Mouse (Mus musculus) liver, embryonic 14.5 days (tissue): ENCODE measurements around the gene Rad21l. TPM values are rescaled to one million over a fixed set of nuclear protein-coding genes. Genes with fewer than 3 reads are reported as not detected.
A peak's percentile ranks its signal among the peaks of the same experiment; 100 is the strongest.

Experiments
- ATAC-seq: fragments of 200-750 bp; cut with Nextera tagmentation; 2 replicates; pipeline ENCODE4 v1.8.0; 2017; ENCODE audit warnings: moderate number of reproducible peaks, mild to moderate bottlenecking, moderate library complexity; ENCODE audit not compliant: insufficient read depth
- DNase-seq, 3 experiments: peaks; one replicate each; pipeline ENCODE4 v3.0.0-alpha.2; 2012 to 2013; ENCODE audit warnings: low read depth in 3 of 3, low spot score in 3 of 3
- H3K27ac ChIP-seq: fragments of 300-500 bp; sonication (generic); 2 replicates; pipeline ENCODE4 v1.5.1; 2014; ENCODE audit warnings: moderate library complexity, mild to moderate bottlenecking, control low read depth, inconsistent platforms
- H3K27me3 ChIP-seq: fragments of 300-500 bp; sonication (generic); 2 replicates; pipeline ENCODE4 v1.6.1; 2014; ENCODE audit warnings: mild to moderate bottlenecking, low read length, moderate library complexity; ENCODE audit not compliant: control insufficient read depth, insufficient read depth
- H3K36me3 ChIP-seq: fragments of 300-500 bp; sonication (generic); replicated peaks from 2 replicates; pipeline ENCODE4 v1.6.1; 2014; ENCODE audit warnings: low read depth; ENCODE audit not compliant: control insufficient read depth, insufficient read depth
- H3K4me1 ChIP-seq, 2 experiments: fragments of 200-500 bp in 1 of 2; fragments of 300-500 bp in 1 of 2; sonication (generic) in 1 of 2; replicated peaks; 2 replicates each; pipeline ENCODE4 v1.6.1; 2012 to 2014; ENCODE audit warnings: antibody characterized with exemption in 1 of 2, inconsistent platforms in 1 of 2, low read length in 1 of 2; ENCODE audit not compliant: control insufficient read depth in 2 of 2, insufficient read depth in 2 of 2
- H3K4me2 ChIP-seq: fragments of 300-500 bp; sonication (generic); 2 replicates; pipeline ENCODE4 v1.6.1; 2014; ENCODE audit warnings: low read depth, mild to moderate bottlenecking, control low read depth, moderate library complexity
- H3K4me3 ChIP-seq, 2 experiments: fragments of 200-500 bp in 1 of 2; fragments of 300-500 bp in 1 of 2; sonication (generic) in 1 of 2; 2 replicates each; pipeline ENCODE4 v1.5.1; 2012 to 2014; ENCODE audit warnings: low read depth in 2 of 2, low read length in 2 of 2, mild to moderate bottlenecking in 2 of 2, control low read depth in 1 of 2, inconsistent platforms in 1 of 2, moderate library complexity in 1 of 2; ENCODE audit not compliant: insufficient read depth in 1 of 2
- H3K9ac ChIP-seq: fragments of 300-500 bp; sonication (generic); replicated peaks from 2 replicates; pipeline ENCODE4 v1.6.1; 2014; ENCODE audit warnings: mild to moderate bottlenecking, control low read depth, moderate library complexity
- H3K9me3 ChIP-seq: fragments of 300-500 bp; sonication (generic); 2 replicates; pipeline ENCODE4 v1.6.1; 2016; ENCODE audit warnings: low read length, mixed read lengths; ENCODE audit not compliant: control insufficient read depth
- CTCF ChIP-seq: IDR thresholded peaks from 2 replicates; pipeline ENCODE4 v1.5.1; 2016; ENCODE audit warnings: antibody characterized with exemption, low read depth, control low read depth
- EP300 ChIP-seq: IDR thresholded peaks from 2 replicates; pipeline ENCODE4 v1.6.1; 2016; ENCODE audit warnings: antibody characterized with exemption, low read depth
- WGBS: fragments of 180-500 bp; shearing (Covaris S2); extraction: QIAGEN DNeasy Blood & Tissue Kit; methylation state at CpG from one replicate; pipeline ENCODE4 v1.1.7; 2014; ENCODE audit not compliant: insufficient replicate concordance; 5-methylcytosine and 5-hydroxymethylcytosine counted together
- polyA plus RNA-seq, 2 experiments: library from polyadenylated mRNA; depleted of rRNA in 1 of 2; stranded (reverse) in 1 of 2; unstranded in 1 of 2; fragments of >200 nt; fragmentation: Nextera tagmentation in 1 of 2; extraction: Ambion mirVana in 1 of 2; gene quantifications; 2 replicates each; pipeline versions ENCODE4 v1.2.1 to v1.2.3; 2012 to 2014

Gene Rad21l
- polyA plus RNA-seq, 2 experiments: not detected

GRCm38 (mm10) chr2:151634903-151635302 lies 33.4 kb downstream of the Rad21l start:
- Histone ChIP-seq H3K36me3 (no peaks in the 10 kb centered on the region), H3K27ac (no peak overlapping the region), H3K9ac (no peak overlapping the region), H3K4me3 (no peak overlapping the region), H3K27me3 (peaks cover 37% of the 10 kb centered on the region), H3K4me2 (no peak overlapping the region), H3K4me1 (no peaks in the 10 kb centered on the region), H3K9me3 (no peaks in the 10 kb centered on the region)
- DNase-seq (no peak), ATAC-seq (no peak)
- TF ChIP-seq CTCF (no peak), EP300 (no peak)
- 28% methylated on average over 2 of the region's 2 CpGs for WGBS

- H3K9ac ChIP-seq: no peak overlapping the region
- H3K27me3 ChIP-seq: peaks cover 37% of the 10 kb centered on the region
- H3K36me3 ChIP-seq: no peaks in the 10 kb centered on the region
- no peaks in the 10 kb centered on the region for H3K4me1 ChIP-seq
- no peak for TF ChIP-seq CTCF
- no peak for TF ChIP-seq EP300
- no peak overlapping the region for H3K4me3 ChIP-seq
- H3K9me3 ChIP-seq: no peaks in the 10 kb centered on the region
- WGBS: 38% methylated on average over 5 of the region's 5 CpGs
- no peak for ATAC-seq
- no peak overlapping the region for H3K27ac ChIP-seq
- no peak for DNase-seq
- H3K4me2 ChIP-seq: no peak overlapping the region
Observed at GRCm38 (mm10) chr2:151632982-151633381, 35.4 kb downstream of the Rad21l start.

- peak; percentile 26; the same call in 1 of the 2 replicates for TF ChIP-seq CTCF
- no peak for TF ChIP-seq EP300
- under 1% methylated on average over 44 of the region's 47 CpGs for WGBS
- Histone ChIP-seq H3K9me3 (no peaks in the 10 kb centered on the region), H3K4me1 (no peaks in the 10 kb centered on the region), H3K9ac (no peak within 1 kb of the TSS), H3K4me3 (peak within 1 kb of the TSS in 1 of 2 experiments; percentile 8; a peak in 2 of 4 replicates), H3K27me3 (peaks cover 37% of the 10 kb centered on the region), H3K27ac (no peak within 1 kb of the TSS), H3K36me3 (no peaks in the 10 kb centered on the region), H3K4me2 (peak within 1 kb of the TSS; percentile 47)
- no peak for DNase-seq
- no peak for ATAC-seq
Observed at GRCm38 (mm10) chr2:151632159-151632814, 36.0 kb downstream of the Rad21l start, which contains the start of gene Snph. TSS of gene Snph (minus strand) at chr2:151632593.

DNA sequence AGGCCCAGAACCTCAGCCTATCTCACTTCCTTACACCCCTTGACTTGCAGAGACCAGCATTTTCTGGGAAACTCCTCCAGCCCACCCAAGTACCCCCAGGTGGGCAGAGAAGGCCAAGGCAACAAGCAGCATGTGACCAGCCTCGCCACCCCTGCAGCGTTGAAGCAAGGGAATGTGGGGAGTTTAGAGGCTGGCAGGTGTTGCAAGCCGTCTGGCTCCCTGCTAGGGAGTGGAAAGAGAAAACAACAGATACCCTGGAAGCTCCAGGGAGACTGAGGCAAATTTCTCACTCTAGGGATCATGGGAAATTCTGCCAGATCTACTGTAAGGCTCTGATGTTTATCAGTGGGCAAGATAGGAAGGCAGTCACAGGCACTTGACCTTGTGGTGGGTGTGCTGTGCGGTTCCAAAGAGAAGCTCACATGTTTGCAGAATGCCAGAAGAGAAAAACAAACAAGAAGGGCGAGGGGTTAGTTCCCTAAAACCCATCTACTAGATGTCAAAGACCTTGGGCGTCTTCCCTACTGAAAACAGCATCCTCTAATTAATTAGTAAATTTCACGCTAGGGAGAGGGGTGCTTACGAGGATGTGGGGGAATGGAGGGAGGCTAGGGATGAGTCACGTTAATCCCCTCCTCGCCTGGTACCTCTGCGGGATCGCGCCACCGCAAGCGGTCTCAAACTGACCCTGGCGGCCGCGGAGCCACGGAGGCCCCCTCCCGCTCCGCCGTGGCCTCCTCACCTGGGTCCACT lies 36.8 kb downstream of the Rad21l start:
- Histone ChIP-seq H3K36me3 (no peaks in the 10 kb centered on the region), H3K27ac (no peak overlapping the region), H3K4me2 (peak overlapping the region; percentile 47), H3K27me3 (peaks cover 37% of the 10 kb centered on the region), H3K9ac (no peak overlapping the region), H3K4me1 (no peaks in the 10 kb centered on the region), H3K9me3 (no peaks in the 10 kb centered on the region), H3K4me3 (peak overlapping the region in 1 of 2 experiments; percentile 8; a peak in 2 of 4 replicates)
- ATAC-seq (no peak), DNase-seq (no peak)
- TF ChIP-seq CTCF (no peak), EP300 (no peak)
- WGBS: 2% methylated on average over 22 of the region's 22 CpGs

GRCm38 (mm10) chr2:151629310-151629709 lies 39.0 kb downstream of the Rad21l start:
- WGBS: 33% methylated on average over 7 of the region's 7 CpGs
- TF ChIP-seq EP300 (no peak), CTCF (no peak)

More at GRCm38 (mm10) chr2:151629310-151629709, 39.0 kb downstream of the Rad21l start:
- ATAC-seq (no peak), DNase-seq (no peak)
- no peak overlapping the region for H3K4me2 ChIP-seq
- H3K27me3 ChIP-seq: peaks cover 37% of the 10 kb centered on the region
- H3K4me1 ChIP-seq: no peaks in the 10 kb centered on the region
- H3K9ac ChIP-seq: no peak overlapping the region
- H3K36me3 ChIP-seq: no peaks in the 10 kb centered on the region
- no peaks in the 10 kb centered on the region for H3K9me3 ChIP-seq
- no peak overlapping the region for H3K4me3 ChIP-seq
- H3K27ac ChIP-seq: no peak overlapping the region
